Mouse (Mus musculus) embryonic facial prominence, embryonic 13.5 days (tissue): ENCODE results near the gene Gabarap. TPM values are rescaled to one million over a fixed set of nuclear protein-coding genes. Genes with fewer than 3 reads are reported as not detected.

ENCODE experiments used
- ATAC-seq: fragments of 200-750 bp; cut with Nextera tagmentation; 2 replicates; pipeline ENCODE4 v1.8.0; 2017; ENCODE audit warnings: low read depth; ENCODE audit not compliant: insufficient number of reproducible peaks, insufficient read depth, low FRiP score, low TSS enrichment
- H3K27ac ChIP-seq: fragments of 300-500 bp; sonication (generic); 2 replicates; pipeline ENCODE4 v1.5.1; 2015; ENCODE audit warnings: moderate library complexity, mild to moderate bottlenecking, inconsistent platforms
- H3K27me3 ChIP-seq: fragments of 300-500 bp; sonication (generic); 2 replicates; pipeline ENCODE4 v1.6.1; 2015; ENCODE audit warnings: mild to moderate bottlenecking, inconsistent platforms
- H3K36me3 ChIP-seq: fragments of 300-500 bp; sonication (generic); 2 replicates; pipeline ENCODE4 v1.6.1; 2015; ENCODE audit warnings: mild to moderate bottlenecking, inconsistent platforms
- H3K4me1 ChIP-seq: fragments of 300-500 bp; sonication (generic); 2 replicates; pipeline ENCODE4 v1.6.1; 2015; ENCODE audit warnings: inconsistent platforms
- H3K4me2 ChIP-seq: fragments of 300-500 bp; sonication (generic); 2 replicates; pipeline ENCODE4 v1.6.1; 2015; ENCODE audit warnings: moderate library complexity, mild to moderate bottlenecking, inconsistent platforms
- H3K4me3 ChIP-seq: fragments of 300-500 bp; sonication (generic); 2 replicates; pipeline ENCODE4 v1.5.1; 2015; ENCODE audit warnings: mild to moderate bottlenecking, inconsistent platforms
- H3K9ac ChIP-seq: fragments of 300-500 bp; sonication (generic); 2 replicates; pipeline ENCODE4 v1.6.1; 2015; ENCODE audit warnings: mild to moderate bottlenecking, inconsistent platforms
- H3K9me3 ChIP-seq: fragments of 300-500 bp; sonication (generic); 2 replicates; pipeline ENCODE4 v1.6.1; 2016; ENCODE audit warnings: inconsistent platforms
- WGBS: fragments of 180-500 bp; shearing (Covaris S2); methylation state at CpG from one replicate; pipeline ENCODE4 v1.1.7; 2015; ENCODE audit warnings: mixed read lengths; 5-methylcytosine and 5-hydroxymethylcytosine counted together
- polyA plus RNA-seq: library from polyadenylated mRNA; unstranded; fragments of >200 nt; fragmentation: Nextera tagmentation; extraction: Ambion mirVana; gene quantifications from 2 replicates; pipeline ENCODE4 v1.2.1, GENCODE M21; 2015

Gabarap gene
- polyA plus RNA-seq, 1 experiment from 2014 or later = 542 TPM

- peaks cover 9% of the 10 kb centered on the region for H3K4me1 ChIP-seq
- ATAC-seq = no peak
- no peaks in the 10 kb centered on the region for H3K27me3 ChIP-seq
- H3K36me3 ChIP-seq = peaks cover 70% of the 10 kb centered on the region
- no peaks in the 10 kb centered on the region for H3K9me3 ChIP-seq
- no peak overlapping the region for H3K27ac ChIP-seq
- H3K4me3 ChIP-seq = no peak overlapping the region
- H3K9ac ChIP-seq = no peak overlapping the region
- H3K4me2 ChIP-seq = no peak overlapping the region
- WGBS = 83% methylated on average over 4 of the region's 4 CpGs
These were observed 14.7 kb upstream of the Gabarap start for GRCm38 (mm10) chr11:69976271-69976670.

- Histone ChIP-seq H3K4me2 (peak overlapping the region; percentile 91), H3K4me3 (peak overlapping the region; percentile 99), H3K36me3 (peaks cover 50% of the 10 kb centered on the region), H3K27me3 (no peaks in the 10 kb centered on the region), H3K27ac (peak overlapping the region; percentile 99), H3K9ac (peak overlapping the region; percentile 99), H3K9me3 (no peaks in the 10 kb centered on the region), H3K4me1 (peaks cover 29% of the 10 kb centered on the region)
- no peak for ATAC-seq
- 3% methylated on average over 16 of the region's 16 CpGs for WGBS
These were observed 11.1 kb upstream of the Gabarap start for GRCm38 (mm10) chr11:69979827-69980195.

GRCm38 (mm10) chr11:69980196-69981140 lies 10.5 kb upstream of the Gabarap start:
- peak; percentile 92 for ATAC-seq
- under 1% methylated on average over 51 of the region's 60 CpGs for WGBS
- peak overlapping the region; percentile 99 for H3K27ac ChIP-seq
- no peaks in the 10 kb centered on the region for H3K9me3 ChIP-seq
- peak overlapping the region; percentile 99 for H3K4me3 ChIP-seq
- H3K4me1 ChIP-seq = peaks cover 29% of the 10 kb centered on the region
- H3K4me2 ChIP-seq = peak overlapping the region; percentile 91
- peak overlapping the region; percentile 99 for H3K9ac ChIP-seq
- peaks cover 50% of the 10 kb centered on the region for H3K36me3 ChIP-seq
- no peaks in the 10 kb centered on the region for H3K27me3 ChIP-seq

GRCm38 (mm10) chr11:69981141-69981762 lies 9.7 kb upstream of the Gabarap start, which contains the start of gene Ctdnep1:
Gene Ctdnep1 (plus strand): TSS chr11:69981156.
- Histone ChIP-seq H3K4me3 (peak within 1 kb of the TSS; percentile 99), H3K4me1 (peaks cover 29% of the 10 kb centered on the region), H3K27me3 (no peaks in the 10 kb centered on the region), H3K9me3 (no peaks in the 10 kb centered on the region), H3K9ac (peak within 1 kb of the TSS; percentile 99), H3K4me2 (peak within 1 kb of the TSS; percentile 91), H3K36me3 (peaks cover 49% of the 10 kb centered on the region), H3K27ac (peak within 1 kb of the TSS; percentile 99)
- ATAC-seq = no peak
- under 1% methylated on average over 42 of the region's 43 CpGs for WGBS

GRCm38 (mm10) chr11:69982225-69982624 lies 8.7 kb upstream of the Gabarap start, which contains the start of gene Elp5:
Gene Elp5 (minus strand): TSS chr11:69982517.
- Histone ChIP-seq H3K4me1 (peaks cover 29% of the 10 kb centered on the region), H3K27ac (peak within 1 kb of the TSS; percentile 99), H3K27me3 (no peaks in the 10 kb centered on the region), H3K4me3 (peak within 1 kb of the TSS; percentile 99), H3K9me3 (no peaks in the 10 kb centered on the region), H3K9ac (peak within 1 kb of the TSS; percentile 99), H3K4me2 (peak within 1 kb of the TSS; percentile 91), H3K36me3 (peaks cover 49% of the 10 kb centered on the region)
- ATAC-seq = no peak
- 62% methylated on average over 8 of the region's 8 CpGs for WGBS

GRCm38 (mm10) chr11:69982877-69983276 lies 8.1 kb upstream of the Gabarap start:
- Histone ChIP-seq H3K27me3 (no peaks in the 10 kb centered on the region), H3K9me3 (no peaks in the 10 kb centered on the region), H3K4me3 (peak overlapping the region; percentile 99), H3K4me1 (peaks cover 29% of the 10 kb centered on the region), H3K27ac (peak overlapping the region; percentile 99; the same call in 1 of the 2 replicates), H3K36me3 (peaks cover 51% of the 10 kb centered on the region), H3K4me2 (peak overlapping the region; percentile 91), H3K9ac (peak overlapping the region; percentile 99)
- 24% methylated on average over 5 of the region's 5 CpGs for WGBS
- no peak for ATAC-seq

- WGBS = 81% methylated on average over 4 of the region's 4 CpGs
- H3K4me1 ChIP-seq = peaks cover 29% of the 10 kb centered on the region
- H3K4me3 ChIP-seq = peak overlapping the region; percentile 99
- no peak for ATAC-seq
- H3K27ac ChIP-seq = peak overlapping the region; percentile 99; the same call in 1 of the 2 replicates
- H3K36me3 ChIP-seq = peaks cover 52% of the 10 kb centered on the region
- H3K27me3 ChIP-seq = no peaks in the 10 kb centered on the region
- peak overlapping the region; percentile 91 for H3K4me2 ChIP-seq
- peak overlapping the region; percentile 99 for H3K9ac ChIP-seq
- no peaks in the 10 kb centered on the region for H3K9me3 ChIP-seq
These were observed 7.6 kb upstream of the Gabarap start for GRCm38 (mm10) chr11:69983377-69983776.

GRCm38 (mm10) chr11:69984431-69984830 lies 6.5 kb upstream of the Gabarap start:
- ATAC-seq = no peak
- 90% methylated on average over 8 of the region's 8 CpGs for WGBS
- H3K9ac ChIP-seq = no peak overlapping the region
- no peak overlapping the region for H3K27ac ChIP-seq
- H3K4me1 ChIP-seq = peaks cover 24% of the 10 kb centered on the region
- H3K27me3 ChIP-seq = no peaks in the 10 kb centered on the region
- H3K4me3 ChIP-seq = no peak overlapping the region
- no peak overlapping the region for H3K4me2 ChIP-seq
- H3K9me3 ChIP-seq = no peaks in the 10 kb centered on the region
- peaks cover 59% of the 10 kb centered on the region for H3K36me3 ChIP-seq

GRCm38 (mm10) chr11:69989949-69990348 lies 994 bp upstream of the Gabarap start:
- no peak overlapping the region for H3K4me3 ChIP-seq
- ATAC-seq = no peak
- H3K9ac ChIP-seq = no peak overlapping the region
- H3K27ac ChIP-seq = peak overlapping the region; percentile 94; the same call in 1 of the 2 replicates
- 93% methylated on average over 8 of the region's 8 CpGs for WGBS
- H3K9me3 ChIP-seq = no peaks in the 10 kb centered on the region
- H3K36me3 ChIP-seq = peaks cover 68% of the 10 kb centered on the region
- no peak overlapping the region for H3K4me2 ChIP-seq
- peaks cover 24% of the 10 kb centered on the region for H3K4me1 ChIP-seq
- no peaks in the 10 kb centered on the region for H3K27me3 ChIP-seq

GRCm38 (mm10) chr11:69991711-69992110 lies 768 bp downstream of the Gabarap start:
- Histone ChIP-seq H3K4me2 (peak overlapping the region; percentile 74), H3K9me3 (no peaks in the 10 kb centered on the region), H3K4me1 (peaks cover 24% of the 10 kb centered on the region), H3K27me3 (no peaks in the 10 kb centered on the region), H3K9ac (peak overlapping the region; percentile 85), H3K36me3 (peaks cover 53% of the 10 kb centered on the region), H3K27ac (peak overlapping the region; percentile 94), H3K4me3 (peak overlapping the region; percentile 84)
- ATAC-seq = no peak
- 0% methylated on average over 15 of the region's 15 CpGs for WGBS

- 90% methylated on average over 10 of the region's 10 CpGs for WGBS
- peaks cover 46% of the 10 kb centered on the region for H3K36me3 ChIP-seq
These were observed 1.5 kb downstream of the Gabarap start for GRCm38 (mm10) chr11:69992396-69992795.

More at GRCm38 (mm10) chr11:69992396-69992795, 1.5 kb downstream of the Gabarap start:
- no peaks in the 10 kb centered on the region for H3K27me3 ChIP-seq
- H3K4me3 ChIP-seq = peak overlapping the region; percentile 84
- H3K27ac ChIP-seq = no peak overlapping the region
- H3K9ac ChIP-seq = peak overlapping the region; percentile 85
- peaks cover 26% of the 10 kb centered on the region for H3K4me1 ChIP-seq
- no peaks in the 10 kb centered on the region for H3K9me3 ChIP-seq
- ATAC-seq = no peak
- H3K4me2 ChIP-seq = peak overlapping the region; percentile 74
